Mouse (Mus musculus) hindbrain, embryonic 13.5 days (tissue): Measurements from ENCODE around the gene Gm45837. TPM values are rescaled to one million over a fixed set of nuclear protein-coding genes. Genes with fewer than 3 reads are reported as not detected.

ENCODE experiments used
- ATAC-seq: fragments of 200-750 bp; cut with Nextera tagmentation; 2 replicates; pipeline ENCODE4 v1.8.0; 2017; ENCODE audit warnings: moderate TSS enrichment; ENCODE audit not compliant: low FRiP score
- H3K27ac ChIP-seq: fragments of 300-500 bp; sonication (generic); 2 replicates; pipeline ENCODE4 v1.5.1; 2015; ENCODE audit warnings: inconsistent platforms, mild to moderate bottlenecking, moderate library complexity
- H3K27me3 ChIP-seq: fragments of 300-500 bp; sonication (generic); 2 replicates; pipeline ENCODE4 v1.6.1; 2015; ENCODE audit warnings: mild to moderate bottlenecking, inconsistent platforms
- H3K36me3 ChIP-seq: fragments of 300-500 bp; sonication (generic); 2 replicates; pipeline ENCODE4 v1.6.1; 2015; ENCODE audit warnings: mild to moderate bottlenecking, inconsistent platforms
- H3K4me1 ChIP-seq: fragments of 300-500 bp; sonication (generic); replicated peaks from 2 replicates; pipeline ENCODE4 v1.6.1; 2015; ENCODE audit warnings: inconsistent platforms
- H3K4me2 ChIP-seq: fragments of 300-500 bp; sonication (generic); 2 replicates; pipeline ENCODE4 v1.6.1; 2015; ENCODE audit warnings: inconsistent platforms, mild to moderate bottlenecking, moderate library complexity
- H3K4me3 ChIP-seq: fragments of 300-500 bp; sonication (generic); 2 replicates; pipeline ENCODE4 v1.5.1; 2015; ENCODE audit warnings: mild to moderate bottlenecking, inconsistent platforms
- H3K9ac ChIP-seq: fragments of 300-500 bp; sonication (generic); 2 replicates; pipeline ENCODE4 v1.6.1; 2015; ENCODE audit warnings: mild to moderate bottlenecking, inconsistent platforms
- H3K9me3 ChIP-seq: fragments of 300-500 bp; sonication (generic); 2 replicates; pipeline ENCODE4 v1.6.1; 2016; ENCODE audit warnings: inconsistent platforms
- WGBS: fragments of 180-500 bp; shearing (Covaris S2); methylation state at CpG from one replicate; pipeline ENCODE4 v1.1.7; 2015; 5-methylcytosine and 5-hydroxymethylcytosine counted together
- polyA plus RNA-seq: library from polyadenylated mRNA; unstranded; fragments of >200 nt; fragmentation: Nextera tagmentation; extraction: Ambion mirVana; gene quantifications from 2 replicates; pipeline ENCODE4 v1.2.1, GENCODE M21; 2015

Gm45837 gene
- polyA plus RNA-seq, 1 experiment from 2014 or later: not detected

- Histone ChIP-seq H3K36me3 (no peaks in the 10 kb centered on the region), H3K4me2 (no peak overlapping the region), H3K4me3 (no peak overlapping the region), H3K4me1 (peaks cover 25% of the 10 kb centered on the region), H3K27ac (no peak overlapping the region), H3K9ac (no peak overlapping the region), H3K9me3 (no peaks in the 10 kb centered on the region), H3K27me3 (no peaks in the 10 kb centered on the region)
- 60% methylated on average over 5 of the region's 5 CpGs for WGBS
- ATAC-seq: no peak
Observed at GRCm38 (mm10) chr7:101378796-101379465, 31.8 kb upstream of the Gm45837 start.

DNA sequence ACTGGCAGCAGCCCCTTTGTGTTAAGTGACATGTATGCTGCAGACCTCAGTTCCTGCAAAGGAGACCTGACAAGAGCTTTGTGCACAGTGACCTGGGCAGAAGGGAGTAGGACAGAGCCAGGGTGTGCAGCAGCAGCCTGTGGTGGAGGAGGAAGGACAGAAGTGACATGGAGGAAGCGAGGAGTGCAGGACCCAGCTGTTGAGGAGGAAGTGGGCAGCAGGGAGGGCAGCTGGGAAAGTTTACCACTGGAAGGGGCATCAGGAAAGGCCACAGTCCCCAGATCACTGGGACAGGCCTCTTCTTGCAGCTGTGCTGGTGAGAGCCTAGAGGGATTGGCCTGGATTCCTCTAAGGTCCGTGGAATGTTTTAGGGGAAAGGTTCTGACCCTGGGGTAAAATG is 31.0 kb upstream of the Gm45837 start:
- 76% methylated on average over 2 of the region's 2 CpGs for WGBS
- Histone ChIP-seq H3K9ac (no peak overlapping the region), H3K36me3 (no peaks in the 10 kb centered on the region), H3K4me1 (peaks cover 23% of the 10 kb centered on the region), H3K9me3 (no peaks in the 10 kb centered on the region), H3K4me2 (no peak overlapping the region), H3K27ac (no peak overlapping the region), H3K4me3 (no peak overlapping the region), H3K27me3 (no peaks in the 10 kb centered on the region)
- ATAC-seq: no peak

DNA sequence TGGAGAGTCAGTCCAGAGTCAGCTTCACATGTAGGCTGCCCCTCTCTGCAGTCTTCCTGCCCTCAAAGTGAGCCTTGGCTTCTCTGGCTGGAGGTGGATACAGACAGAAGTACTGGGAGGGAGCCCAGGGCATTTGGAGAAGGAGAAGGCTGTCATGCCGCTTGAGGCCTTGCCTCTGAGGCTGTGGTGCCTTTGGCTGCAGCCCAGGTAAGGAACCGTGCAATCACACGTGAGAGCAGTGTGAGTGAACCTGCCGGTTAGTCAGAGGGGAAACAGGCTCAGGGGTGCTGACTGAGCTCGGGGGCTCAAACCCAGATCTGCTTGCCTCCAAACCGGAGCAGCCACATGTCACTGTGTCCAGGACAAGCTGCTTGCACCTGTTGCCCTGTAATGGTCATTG is 29.2 kb upstream of the Gm45837 start:
- H3K4me2 ChIP-seq: no peak overlapping the region
- no peak overlapping the region for H3K9ac ChIP-seq

GRCm38 (mm10) chr7:101382378-101382777 is 28.3 kb upstream of the Gm45837 start:
- H3K4me1 ChIP-seq: peaks cover 25% of the 10 kb centered on the region
- WGBS: 66% methylated on average over 8 of the region's 8 CpGs
- no peak overlapping the region for H3K9ac ChIP-seq
- no peak for ATAC-seq
- no peak overlapping the region for H3K4me2 ChIP-seq
- no peaks in the 10 kb centered on the region for H3K9me3 ChIP-seq
- H3K36me3 ChIP-seq: no peaks in the 10 kb centered on the region
- no peak overlapping the region for H3K4me3 ChIP-seq
- no peaks in the 10 kb centered on the region for H3K27me3 ChIP-seq
- no peak overlapping the region for H3K27ac ChIP-seq

More for the DNA sequence above, 29.2 kb upstream of the Gm45837 start:
- Histone ChIP-seq H3K27ac (no peak overlapping the region), H3K36me3 (no peaks in the 10 kb centered on the region), H3K9me3 (no peaks in the 10 kb centered on the region), H3K4me3 (no peak overlapping the region), H3K27me3 (no peaks in the 10 kb centered on the region), H3K4me1 (peaks cover 31% of the 10 kb centered on the region)
- no peak for ATAC-seq
- WGBS: 86% methylated on average over 6 of the region's 6 CpGs

DNA sequence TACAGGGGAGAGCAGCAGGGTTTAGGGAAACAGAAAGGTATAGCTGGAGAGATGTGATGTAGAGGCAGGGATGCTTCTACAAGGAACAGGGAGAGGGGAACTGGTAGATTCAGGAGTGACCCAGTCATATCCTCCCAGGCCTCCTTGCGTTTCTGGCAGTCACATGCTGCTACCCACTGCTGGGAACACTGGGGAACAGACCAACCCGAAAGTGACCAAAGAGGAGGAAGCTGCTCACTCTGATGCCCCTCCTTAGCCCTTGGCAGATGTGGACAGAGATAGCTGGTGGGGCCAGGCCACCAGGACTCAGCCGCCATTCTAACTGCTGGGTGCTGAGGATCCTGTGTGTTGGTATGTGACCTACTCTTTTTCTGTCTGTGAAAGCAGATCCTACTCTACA is 26.9 kb upstream of the Gm45837 start:
- H3K9me3 ChIP-seq: no peaks in the 10 kb centered on the region
- H3K27ac ChIP-seq: no peak overlapping the region
- H3K4me1 ChIP-seq: 0 out of 2 replicates have a peak, but pooled peaks cover 15% of the 10 kb centered on the region
- WGBS: 81% methylated on average over 3 of the region's 3 CpGs
- no peaks in the 10 kb centered on the region for H3K27me3 ChIP-seq
- no peak for ATAC-seq
- no peak overlapping the region for H3K9ac ChIP-seq
- no peaks in the 10 kb centered on the region for H3K36me3 ChIP-seq
- H3K4me2 ChIP-seq: no peak overlapping the region
- H3K4me3 ChIP-seq: no peak overlapping the region

DNA sequence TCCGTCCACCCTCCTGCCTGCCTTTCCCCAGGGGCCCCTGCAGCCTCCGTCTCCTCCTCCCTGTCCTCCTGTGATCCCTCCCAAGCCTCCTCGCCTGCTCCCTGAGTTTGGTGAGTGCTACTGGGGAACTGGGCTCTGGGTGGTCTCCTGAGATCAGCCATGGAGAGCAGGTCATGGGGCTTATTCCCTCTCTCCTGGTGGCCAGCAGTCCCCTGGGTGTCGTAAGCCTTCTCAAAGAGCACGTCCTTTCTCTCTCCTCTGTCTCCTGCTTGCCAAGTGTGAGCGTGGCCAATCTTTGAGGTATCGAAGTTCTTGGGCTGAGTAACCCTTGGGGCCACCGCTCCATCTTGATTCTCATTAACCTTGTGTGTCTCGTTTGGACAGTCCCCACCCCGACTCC is 25.8 kb upstream of the Gm45837 start:
- no peak for ATAC-seq
- 67% methylated on average over 10 of the region's 10 CpGs for WGBS
- Histone ChIP-seq H3K4me2 (no peak overlapping the region), H3K4me1 (0 out of 2 replicates have a peak, but pooled peaks cover 15% of the 10 kb centered on the region), H3K36me3 (no peaks in the 10 kb centered on the region), H3K9ac (no peak overlapping the region), H3K4me3 (no peak overlapping the region), H3K27ac (no peak overlapping the region), H3K27me3 (no peaks in the 10 kb centered on the region), H3K9me3 (no peaks in the 10 kb centered on the region)

DNA sequence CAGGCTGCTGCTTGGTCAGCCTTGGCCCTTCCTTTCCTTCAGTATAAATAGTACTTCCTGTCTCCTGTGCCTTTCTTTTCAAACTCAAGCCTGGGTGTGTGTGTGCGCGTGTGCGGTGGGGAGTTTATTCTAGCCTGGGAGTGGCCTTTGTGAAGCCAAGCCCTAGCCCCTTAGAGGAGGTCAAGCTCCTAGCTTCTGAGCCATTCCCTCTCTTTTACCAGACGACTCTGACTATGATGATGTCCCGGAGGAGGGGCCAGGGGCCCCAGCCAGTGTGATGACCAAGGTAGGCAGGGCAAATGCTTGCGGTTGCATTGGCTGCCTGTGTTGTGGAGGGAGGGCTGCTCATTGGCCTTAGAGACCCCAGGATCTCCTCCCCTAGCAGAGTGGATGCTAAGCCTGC is 25.4 kb upstream of the Gm45837 start:
- Histone ChIP-seq H3K27ac (no peak overlapping the region), H3K9ac (no peak overlapping the region), H3K27me3 (no peaks in the 10 kb centered on the region), H3K4me2 (no peak overlapping the region), H3K4me3 (no peak overlapping the region), H3K9me3 (no peaks in the 10 kb centered on the region), H3K4me1 (0 out of 2 replicates have a peak, but pooled peaks cover 15% of the 10 kb centered on the region), H3K36me3 (no peaks in the 10 kb centered on the region)
- WGBS: 47% methylated on average over 6 of the region's 6 CpGs
- no peak for ATAC-seq

GRCm38 (mm10) chr7:101385866-101386452 is 24.7 kb upstream of the Gm45837 start:
- no peak overlapping the region for H3K4me2 ChIP-seq
- 61% methylated on average over 10 of the region's 10 CpGs for WGBS
- 0 out of 2 replicates have a peak, but pooled peaks cover 19% of the 10 kb centered on the region for H3K4me1 ChIP-seq
- H3K27me3 ChIP-seq: no peaks in the 10 kb centered on the region
- no peak overlapping the region for H3K4me3 ChIP-seq
- H3K36me3 ChIP-seq: no peaks in the 10 kb centered on the region
- H3K27ac ChIP-seq: no peak overlapping the region
- no peaks in the 10 kb centered on the region for H3K9me3 ChIP-seq
- H3K9ac ChIP-seq: no peak overlapping the region
- ATAC-seq: 0 out of 2 replicates have a peak, but pooled peaks have one; percentile 25

DNA sequence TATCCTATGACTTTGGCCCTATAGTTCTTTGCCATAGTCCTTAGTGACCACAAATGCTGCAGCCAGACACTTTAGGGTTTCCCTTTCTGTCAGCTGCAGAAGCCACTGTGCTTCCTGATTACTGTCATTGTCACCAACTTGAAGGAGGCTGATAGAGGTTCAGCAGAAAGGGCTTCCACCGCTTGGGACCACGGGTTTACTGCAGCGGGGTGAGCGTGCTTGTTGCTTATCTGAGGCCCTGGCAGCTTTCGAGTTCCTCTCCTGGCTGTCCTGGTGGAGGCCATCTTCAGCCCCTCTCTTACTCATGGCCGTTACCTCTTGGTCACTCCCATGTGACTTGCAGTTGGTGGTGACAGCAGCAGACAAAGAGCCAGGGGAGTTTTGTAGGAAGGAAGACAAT is 21.4 kb upstream of the Gm45837 start:
- no peak overlapping the region for H3K4me2 ChIP-seq
- H3K27me3 ChIP-seq: no peaks in the 10 kb centered on the region
- no peak overlapping the region for H3K27ac ChIP-seq
- H3K9ac ChIP-seq: no peak overlapping the region
- no peak overlapping the region for H3K4me3 ChIP-seq
- 95% methylated on average over 6 of the region's 6 CpGs for WGBS
- no peak for ATAC-seq
- H3K4me1 ChIP-seq: peaks cover 31% of the 10 kb centered on the region
- no peaks in the 10 kb centered on the region for H3K36me3 ChIP-seq
- H3K9me3 ChIP-seq: no peaks in the 10 kb centered on the region

- no peak for ATAC-seq
Observed at GRCm38 (mm10) chr7:101391909-101392479, 18.7 kb upstream of the Gm45837 start.

DNA sequence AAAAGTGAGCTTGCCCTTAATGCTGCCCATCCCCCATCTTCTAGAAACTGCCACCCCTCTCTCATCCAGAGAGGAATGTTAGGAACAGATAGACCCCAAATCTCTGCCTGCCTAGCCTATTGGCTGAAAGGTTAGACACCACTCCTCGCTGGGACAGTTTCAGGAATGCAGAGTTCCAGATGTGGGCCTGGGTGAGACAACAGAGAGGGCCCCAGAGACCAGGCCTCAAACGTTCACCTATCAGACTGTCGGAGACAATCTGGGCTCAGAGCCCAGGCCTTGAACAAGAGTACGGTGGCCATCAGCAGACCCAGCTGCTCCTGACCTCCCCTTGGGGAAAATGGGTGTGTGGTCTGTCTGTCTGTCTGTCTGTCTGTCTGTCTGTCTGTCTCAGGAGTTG is 17.7 kb upstream of the Gm45837 start:
- WGBS: 60% methylated on average over 4 of the region's 4 CpGs
- H3K27me3 ChIP-seq: no peaks in the 10 kb centered on the region
- no peaks in the 10 kb centered on the region for H3K9me3 ChIP-seq
- no peak overlapping the region for H3K4me2 ChIP-seq
- peaks cover 27% of the 10 kb centered on the region for H3K4me1 ChIP-seq
- H3K27ac ChIP-seq: peak overlapping the region; percentile 45; the same call in 1 of the 2 replicates
- no peak overlapping the region for H3K9ac ChIP-seq
- no peak overlapping the region for H3K4me3 ChIP-seq
- H3K36me3 ChIP-seq: no peaks in the 10 kb centered on the region
- no peak for ATAC-seq

More at GRCm38 (mm10) chr7:101391909-101392479, 18.7 kb upstream of the Gm45837 start:
- Histone ChIP-seq H3K9me3 (no peaks in the 10 kb centered on the region), H3K27ac (no peak overlapping the region), H3K36me3 (no peaks in the 10 kb centered on the region), H3K4me1 (peaks cover 27% of the 10 kb centered on the region), H3K27me3 (no peaks in the 10 kb centered on the region), H3K4me2 (no peak overlapping the region), H3K4me3 (no peak overlapping the region), H3K9ac (no peak overlapping the region)
- 81% methylated on average over 4 of the region's 4 CpGs for WGBS

DNA sequence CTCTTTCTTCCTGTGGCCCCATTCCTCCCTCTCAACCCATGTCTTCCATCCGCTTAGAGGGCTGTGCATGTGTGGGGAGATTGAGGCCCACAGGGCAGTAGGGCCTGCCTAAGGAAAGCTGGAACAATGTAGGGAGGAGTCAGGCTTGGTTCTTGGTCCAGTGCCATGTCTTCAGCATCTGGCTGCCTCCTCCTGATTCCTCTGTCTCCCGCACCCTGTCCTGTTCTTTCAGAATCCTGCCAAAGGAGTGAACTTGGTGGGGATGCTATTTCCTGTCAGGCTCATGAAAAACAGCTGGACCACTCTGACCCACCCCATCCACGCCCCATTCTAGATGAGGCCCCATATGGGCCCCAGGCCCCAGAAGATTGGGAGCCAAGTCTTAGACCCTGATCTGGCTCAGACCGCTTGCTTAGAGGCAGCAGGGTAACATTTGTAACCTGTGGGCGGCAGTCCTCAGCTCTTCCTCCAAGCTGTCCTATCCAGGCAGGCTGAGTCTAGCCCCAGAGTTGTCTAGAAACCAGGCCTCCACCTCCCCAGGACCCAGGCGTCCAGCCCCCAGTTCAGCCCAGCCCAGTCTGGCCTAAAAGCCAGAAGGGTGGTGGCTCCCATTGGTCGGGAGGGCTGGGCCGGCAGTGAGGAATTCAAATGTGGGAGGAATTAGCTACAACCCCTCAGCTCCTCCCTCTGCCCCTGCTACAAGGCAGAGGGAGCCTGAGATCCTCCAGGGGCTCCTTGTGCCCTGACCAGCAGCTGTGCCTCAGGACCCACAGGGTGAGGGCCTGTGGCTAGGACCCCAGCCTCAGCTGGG is 16.8 kb upstream of the Gm45837 start:
- WGBS: 46% methylated on average over 8 of the region's 8 CpGs
- peak; percentile 39 for ATAC-seq
- Histone ChIP-seq H3K27me3 (no peaks in the 10 kb centered on the region), H3K36me3 (no peaks in the 10 kb centered on the region), H3K27ac (0 out of 2 replicates have a peak overlapping the region, but pooled peaks have one; percentile 45), H3K4me2 (no peak overlapping the region), H3K9ac (no peak overlapping the region), H3K4me3 (no peak overlapping the region), H3K9me3 (no peaks in the 10 kb centered on the region), H3K4me1 (peaks cover 27% of the 10 kb centered on the region)
